Mouse (Mus musculus) forebrain, embryonic 11.5 days (tissue): Measurements from ENCODE around the gene Acta2. TPM values are rescaled to one million over a fixed set of nuclear protein-coding genes. Genes with fewer than 3 reads are reported as not detected.

Source experiments
- ATAC-seq: fragments of 200-750 bp; cut with Nextera tagmentation; replicated peaks from 2 replicates; pipeline ENCODE4 v1.8.0; 2017; ENCODE audit warnings: moderate TSS enrichment; ENCODE audit not compliant: low FRiP score
- DNase-seq: peaks from one replicate; pipeline ENCODE4 v3.0.0-alpha.2; 2017; ENCODE audit warnings: low spot score
- H3K27ac ChIP-seq: fragments of 300-500 bp; sonication (generic); 2 replicates; pipeline ENCODE4 v1.5.1; 2014; ENCODE audit warnings: low read depth, low read length
- H3K27me3 ChIP-seq: fragments of 300-500 bp; sonication (generic); 2 replicates; pipeline ENCODE4 v1.6.1; 2014; ENCODE audit warnings: mild to moderate bottlenecking, low read length, mixed read lengths; ENCODE audit not compliant: control insufficient read depth, insufficient read depth
- H3K36me3 ChIP-seq: fragments of 300-500 bp; sonication (generic); 2 replicates; pipeline ENCODE4 v1.6.1; 2014; ENCODE audit warnings: mild to moderate bottlenecking, low read length, moderate library complexity, mixed read lengths; ENCODE audit not compliant: control insufficient read depth, insufficient read depth
- H3K4me1 ChIP-seq: fragments of 300-500 bp; sonication (generic); replicated peaks from 2 replicates; pipeline ENCODE4 v1.6.1; 2014; ENCODE audit warnings: low read length, mixed read lengths; ENCODE audit not compliant: control insufficient read depth, insufficient read depth
- H3K4me2 ChIP-seq: fragments of 300-500 bp; sonication (generic); 2 replicates; pipeline ENCODE4 v1.6.1; 2014; ENCODE audit warnings: low read depth, mild to moderate bottlenecking, low read length, moderate library complexity, mixed read lengths; ENCODE audit not compliant: severe bottlenecking
- H3K4me3 ChIP-seq: fragments of 300-500 bp; sonication (generic); 2 replicates; pipeline ENCODE4 v1.5.1; 2014; ENCODE audit warnings: low read depth, low read length
- H3K9ac ChIP-seq: fragments of 300-500 bp; sonication (generic); 2 replicates; pipeline ENCODE4 v1.6.1; 2014; ENCODE audit warnings: low read length
- H3K9me3 ChIP-seq: fragments of 300-500 bp; sonication (generic); 2 replicates; pipeline ENCODE4 v1.6.1; 2016; ENCODE audit warnings: low read length, mixed read lengths; ENCODE audit not compliant: control insufficient read depth
- WGBS: fragments of 180-500 bp; shearing (Covaris S2); extraction: QIAGEN DNeasy Blood & Tissue Kit; methylation state at CpG from one replicate; pipeline ENCODE4 v1.1.7; 2014; 5-methylcytosine and 5-hydroxymethylcytosine counted together
- polyA plus RNA-seq: library from polyadenylated mRNA; unstranded; fragments of >200 nt; fragmentation: Nextera tagmentation; extraction: Ambion mirVana; gene quantifications from 2 replicates; pipeline ENCODE4 v1.2.1, GENCODE M21; 2014

Gene Acta2
- polyA plus RNA-seq = 21.1 and 22.7 TPM in 2 replicates

DNA sequence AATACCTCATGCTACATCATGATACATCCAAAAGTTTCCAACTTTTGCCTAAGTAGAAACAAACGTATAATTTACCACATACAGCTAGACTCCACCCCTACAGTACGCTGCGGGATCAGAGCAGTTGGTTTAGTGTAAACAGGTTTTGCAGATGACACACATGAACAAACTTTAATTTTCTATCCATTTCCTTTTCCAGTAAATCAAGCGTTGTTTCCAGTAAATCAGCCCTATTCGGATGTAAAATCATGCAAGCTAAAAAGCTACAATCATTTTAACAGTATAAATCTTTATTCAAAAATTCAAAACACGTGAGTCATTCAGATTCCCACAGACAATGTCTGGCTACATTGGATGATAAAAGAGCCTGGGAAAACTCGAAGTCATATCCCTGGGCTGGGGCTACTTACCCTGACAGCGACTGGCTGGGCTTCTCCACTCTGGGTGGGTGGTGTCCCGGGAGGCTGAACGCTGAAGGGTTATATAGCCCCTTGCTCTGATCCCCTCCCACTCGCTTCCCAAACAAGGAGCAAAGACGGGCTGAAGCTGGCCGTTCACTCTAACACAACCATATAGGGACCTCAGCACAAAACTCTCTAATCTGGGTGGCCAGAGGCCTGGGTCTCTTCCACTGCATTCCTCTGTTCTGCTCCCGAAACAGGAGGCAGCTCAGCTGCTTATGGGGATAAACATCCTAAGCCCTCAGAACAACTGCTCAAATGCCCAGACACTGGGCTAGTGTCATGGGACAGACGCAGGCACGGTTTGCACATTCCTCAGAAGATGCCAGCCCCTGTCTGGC, at the start of gene Acta2:
Gene Acta2 (minus strand): TSS at position 711 of the 802 bp plus-strand sequence.
- no peak within 1 kb of the TSS for H3K4me3 ChIP-seq
- no peak within 1 kb of the TSS for H3K9ac ChIP-seq
- H3K36me3 ChIP-seq = no peaks in the 10 kb centered on the region
- WGBS = 66% methylated on average over 16 of the region's 16 CpGs
- no peak within 1 kb of the TSS for H3K27ac ChIP-seq
- no peak within 1 kb of the TSS for H3K4me2 ChIP-seq
- no peaks in the 10 kb centered on the region for H3K4me1 ChIP-seq
- no peaks in the 10 kb centered on the region for H3K9me3 ChIP-seq
- no peaks in the 10 kb centered on the region for H3K27me3 ChIP-seq
- ATAC-seq (no peak), DNase-seq (no peak)

DNA sequence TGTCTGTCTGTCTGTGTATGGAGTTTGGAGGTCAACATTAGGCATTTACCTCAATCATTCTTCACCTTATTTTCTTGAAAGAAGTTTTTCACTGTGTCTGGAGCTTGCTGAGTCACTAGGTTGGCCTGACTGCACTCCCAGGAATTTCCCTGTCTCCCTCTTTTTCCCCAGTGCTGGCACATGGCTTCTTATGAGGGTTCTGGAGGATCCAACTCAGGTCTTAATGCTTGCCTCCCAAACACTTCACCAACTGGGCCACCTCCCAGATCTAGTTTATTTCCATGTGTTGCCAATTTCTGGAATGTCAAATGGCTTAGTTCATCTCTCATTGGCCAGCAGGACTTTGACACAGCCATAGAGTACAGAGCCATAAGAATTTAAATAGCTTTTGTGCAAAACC, 49.5 kb upstream of the Acta2 start:
- ATAC-seq (no peak), DNase-seq (no peak)
- Histone ChIP-seq H3K36me3 (no peaks in the 10 kb centered on the region), H3K27me3 (no peaks in the 10 kb centered on the region), H3K4me1 (no peaks in the 10 kb centered on the region), H3K4me2 (no peak overlapping the region), H3K4me3 (no peak overlapping the region), H3K9me3 (no peaks in the 10 kb centered on the region), H3K27ac (no peak overlapping the region), H3K9ac (no peak overlapping the region)

DNA sequence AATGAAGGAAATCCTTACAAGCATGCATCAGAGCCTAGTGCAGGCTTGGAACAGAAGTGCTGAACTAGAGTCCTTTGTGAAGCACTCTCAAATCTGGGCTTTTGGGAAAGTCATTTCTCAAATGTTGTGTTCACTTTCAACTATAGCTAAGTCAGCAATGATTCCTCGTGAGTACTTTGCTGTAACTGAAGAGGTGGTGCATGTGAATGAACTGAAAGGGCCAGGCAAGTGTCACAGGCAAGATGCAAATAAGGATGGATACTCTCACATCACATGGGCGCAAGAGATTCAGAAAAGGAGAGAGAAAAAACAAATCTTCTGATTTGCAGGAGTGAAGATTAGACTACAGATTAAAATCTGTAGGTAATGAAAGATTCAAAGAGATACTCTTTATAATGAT, 45.0 kb upstream of the Acta2 start:
- H3K4me1 ChIP-seq = no peaks in the 10 kb centered on the region
- no peaks in the 10 kb centered on the region for H3K36me3 ChIP-seq
- no peaks in the 10 kb centered on the region for H3K27me3 ChIP-seq
- DNase-seq (no peak), ATAC-seq (no peak)
- H3K27ac ChIP-seq = no peak overlapping the region
- no peaks in the 10 kb centered on the region for H3K9me3 ChIP-seq
- H3K4me2 ChIP-seq = no peak overlapping the region
- H3K9ac ChIP-seq = no peak overlapping the region
- H3K4me3 ChIP-seq = no peak overlapping the region
- WGBS = 82% methylated on average over 2 of the region's 2 CpGs

DNA sequence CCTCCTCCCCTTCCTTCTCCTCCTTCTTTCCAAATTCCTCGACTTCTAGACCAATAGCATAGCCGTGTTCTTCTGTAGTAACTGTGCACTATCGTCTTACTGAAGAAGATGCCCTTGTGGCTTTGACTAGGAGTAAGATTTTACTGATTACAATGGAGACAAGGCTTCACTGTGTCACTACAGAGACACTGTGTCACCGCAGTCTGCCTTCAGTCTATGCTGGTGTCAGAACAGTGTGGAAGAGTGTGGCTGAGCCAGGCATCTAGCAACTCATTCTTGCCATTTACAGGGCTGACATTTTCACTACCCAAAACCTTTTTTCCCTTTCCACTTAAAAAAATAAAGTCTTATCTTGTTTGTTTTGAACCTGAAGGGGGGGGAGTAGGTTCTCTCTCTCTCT, 43.8 kb upstream of the Acta2 start:
- Histone ChIP-seq H3K4me1 (no peaks in the 10 kb centered on the region), H3K9ac (no peak overlapping the region), H3K9me3 (no peaks in the 10 kb centered on the region), H3K27ac (no peak overlapping the region), H3K4me2 (no peak overlapping the region), H3K36me3 (no peaks in the 10 kb centered on the region), H3K27me3 (no peaks in the 10 kb centered on the region), H3K4me3 (no peak overlapping the region)
- WGBS = 78% methylated on average over 4 of the region's 4 CpGs
- DNase-seq (no peak), ATAC-seq (no peak)

DNA sequence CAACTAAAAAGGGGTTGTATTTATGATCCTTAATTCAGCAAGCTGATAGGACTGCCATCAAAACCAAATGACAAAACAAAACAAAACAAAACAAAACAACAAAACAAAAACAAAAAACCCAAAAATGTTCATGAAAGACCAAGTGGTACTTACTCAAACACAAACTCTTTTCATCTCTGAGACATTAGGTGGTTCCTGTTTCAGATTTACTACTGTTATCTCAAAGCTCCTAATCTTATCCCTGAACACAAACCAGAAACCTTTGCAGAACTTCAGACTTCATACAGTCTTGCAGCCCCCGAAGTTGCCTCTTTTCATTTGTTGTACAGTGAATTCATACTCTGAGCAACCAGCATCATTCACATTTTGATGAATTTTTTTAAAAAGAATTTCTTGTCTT, 43.1 kb upstream of the Acta2 start:
- ATAC-seq = no peak
- WGBS = 87% methylated on average over 1 of the region's 1 CpGs

DNA sequence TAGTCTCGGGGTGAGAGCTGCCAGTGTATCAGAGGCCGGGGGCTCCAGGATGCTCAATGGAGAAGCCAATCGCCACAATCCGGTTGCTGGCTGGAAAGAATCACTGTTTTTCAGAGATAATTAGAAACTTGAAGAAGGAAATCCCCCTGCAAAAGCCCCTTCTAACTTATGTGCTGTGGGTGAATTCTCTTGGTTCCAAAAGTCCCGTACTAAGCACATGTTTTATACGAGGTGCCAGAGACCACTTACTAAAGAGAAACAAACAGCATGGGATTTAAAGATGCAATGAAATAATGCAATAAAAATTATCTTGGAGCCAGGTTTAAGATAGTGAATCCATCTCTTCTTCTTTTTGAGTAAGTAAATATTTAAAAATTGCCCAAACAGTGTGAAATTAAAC, 40.1 kb upstream of the Acta2 start:
- Histone ChIP-seq H3K9me3 (no peaks in the 10 kb centered on the region), H3K27me3 (no peaks in the 10 kb centered on the region), H3K27ac (no peak overlapping the region), H3K4me1 (no peaks in the 10 kb centered on the region; the same call in 1 of the 2 replicates), H3K36me3 (no peaks in the 10 kb centered on the region), H3K4me2 (no peak overlapping the region), H3K9ac (no peak overlapping the region), H3K4me3 (no peak overlapping the region)
- ATAC-seq (no peak), DNase-seq (no peak)
- WGBS = 70% methylated on average over 6 of the region's 6 CpGs

More for the DNA sequence above, 43.1 kb upstream of the Acta2 start:
- DNase-seq = no peak
- Histone ChIP-seq H3K4me3 (no peak overlapping the region), H3K27me3 (no peaks in the 10 kb centered on the region), H3K9ac (no peak overlapping the region), H3K27ac (no peak overlapping the region), H3K9me3 (no peaks in the 10 kb centered on the region), H3K4me2 (no peak overlapping the region), H3K36me3 (no peaks in the 10 kb centered on the region), H3K4me1 (no peaks in the 10 kb centered on the region)

DNA sequence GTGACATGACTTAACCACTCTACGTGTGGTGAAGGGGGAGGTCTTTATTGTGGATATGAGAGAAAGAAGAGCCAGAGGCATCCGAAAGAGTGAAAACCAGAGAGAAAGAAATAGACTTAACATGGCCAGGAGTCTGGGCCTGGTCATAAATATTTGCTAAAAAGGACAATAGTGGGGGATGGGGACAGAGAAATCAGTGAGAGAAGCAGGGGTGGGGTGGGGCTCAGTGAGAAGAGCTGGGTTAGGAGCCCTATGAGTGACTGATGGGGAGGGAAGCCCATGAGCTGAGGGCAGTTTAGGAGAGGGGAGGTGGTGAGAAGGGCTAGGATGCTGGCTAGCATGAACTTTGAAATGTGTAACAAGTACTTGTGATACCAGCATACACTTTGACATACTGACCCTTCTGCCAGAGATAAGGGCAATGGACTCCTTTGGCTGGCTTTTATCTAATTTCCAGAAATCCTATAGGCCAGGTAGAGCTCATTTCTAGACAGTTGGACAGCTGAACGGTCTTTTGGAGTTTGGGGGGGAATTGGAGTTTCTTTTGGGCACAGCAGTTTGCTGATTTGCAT, 38.1 kb upstream of the Acta2 start:
- Histone ChIP-seq H3K9me3 (no peaks in the 10 kb centered on the region), H3K9ac (no peak overlapping the region), H3K4me1 (no peaks in the 10 kb centered on the region; the same call in 1 of the 2 replicates), H3K4me2 (no peak overlapping the region), H3K36me3 (no peaks in the 10 kb centered on the region), H3K4me3 (no peak overlapping the region), H3K27me3 (no peaks in the 10 kb centered on the region), H3K27ac (no peak overlapping the region)
- 74% methylated on average over 3 of the region's 3 CpGs for WGBS
- DNase-seq (no peak), ATAC-seq (no peak)

DNA sequence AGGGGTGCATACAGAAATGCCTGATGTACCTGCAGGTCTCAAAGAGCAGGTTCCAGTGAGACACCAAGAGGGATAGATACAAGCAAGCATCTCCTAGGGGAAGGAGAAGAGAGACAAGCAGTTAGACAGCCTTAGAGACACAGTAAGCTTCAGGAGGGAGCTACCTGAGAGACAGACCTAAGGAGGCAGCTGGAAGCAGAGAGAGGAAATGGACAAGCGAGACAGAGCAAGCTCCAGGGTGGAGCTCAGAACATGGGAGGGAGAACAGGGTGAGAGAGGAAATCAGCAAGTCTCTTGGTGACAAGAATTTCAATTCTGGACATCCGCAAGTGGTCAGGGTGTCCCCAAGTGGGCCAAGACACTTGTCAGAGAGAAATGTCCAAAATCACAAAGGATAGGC, 37.3 kb upstream of the Acta2 start:
- WGBS = 82% methylated on average over 2 of the region's 2 CpGs
- Histone ChIP-seq H3K9ac (no peak overlapping the region), H3K27ac (no peak overlapping the region), H3K4me2 (no peak overlapping the region), H3K36me3 (no peaks in the 10 kb centered on the region), H3K9me3 (no peaks in the 10 kb centered on the region), H3K27me3 (no peaks in the 10 kb centered on the region), H3K4me1 (no peaks in the 10 kb centered on the region; the same call in 1 of the 2 replicates), H3K4me3 (no peak overlapping the region)
- DNase-seq = no peak
- no peak for ATAC-seq

DNA sequence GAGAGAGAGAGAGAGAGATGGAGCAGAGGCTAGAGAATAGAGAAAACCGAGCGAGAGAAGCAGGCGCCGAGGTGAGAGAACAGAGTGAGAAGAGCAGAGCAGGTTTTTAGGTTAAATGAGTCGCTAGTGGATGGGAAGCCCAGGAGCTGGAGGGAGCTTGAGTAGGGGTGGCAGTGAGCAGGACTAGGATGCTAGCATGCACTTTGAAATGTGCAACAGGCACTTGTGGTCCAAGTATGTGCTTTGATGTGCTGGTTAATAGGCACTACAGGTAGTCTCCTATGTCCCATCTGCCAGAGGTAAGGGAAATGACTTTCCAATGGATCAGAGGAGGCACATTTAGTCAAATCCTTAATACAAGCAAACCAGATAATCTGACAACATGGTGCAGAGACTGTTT, 36.6 kb upstream of the Acta2 start:
- no peaks in the 10 kb centered on the region; the same call in 1 of the 2 replicates for H3K4me1 ChIP-seq
- no peak overlapping the region for H3K27ac ChIP-seq
- no peak overlapping the region for H3K4me3 ChIP-seq
- H3K36me3 ChIP-seq = no peaks in the 10 kb centered on the region
- 77% methylated on average over 5 of the region's 5 CpGs for WGBS
- no peak overlapping the region for H3K9ac ChIP-seq
- ATAC-seq (no peak), DNase-seq (no peak)
- H3K27me3 ChIP-seq = no peaks in the 10 kb centered on the region
- no peak overlapping the region for H3K4me2 ChIP-seq
- H3K9me3 ChIP-seq = no peaks in the 10 kb centered on the region
